Mouse (Mus musculus) urinary bladder, postnatal 4 days (tissue): ENCODE results near the gene Trmt1l.
A peak's percentile ranks its signal among the peaks of the same experiment; 100 is the strongest.
"Not testable (repeated sequence)": the region's sequence is repeated elsewhere in the genome, so short reads cannot be mapped to it uniquely, and the experiment has no call there.

Experiments
- DNase-seq, 2 experiments: peaks; one replicate each; pipeline ENCODE4 v3.0.0; 2021 to 2022; ENCODE audit warnings: low spot score in 2 of 2

The Trmt1l gene

GRCm38 (mm10) chr1:151428263-151429221 is at the start of gene Trmt1l, which contains the start of gene Swt1:
Gene Trmt1l, plus strand, starts transcription at chr1:151428542.
Gene Swt1, minus strand, starts transcription at chr1:151428455.
- DNase-seq: peak; percentile 95 to 96

- no peak for DNase-seq
Observed at GRCm38 (mm10) chr1:151390029-151390428, 38.3 kb upstream of the Trmt1l start.

- no peak for DNase-seq
Observed at GRCm38 (mm10) chr1:151409827-151410226, 18.5 kb upstream of the Trmt1l start.

GRCm38 (mm10) chr1:151422178-151422577 is 6.2 kb upstream of the Trmt1l start:
- no peak for DNase-seq

- DNase-seq: no peak
Observed at GRCm38 (mm10) chr1:151426947-151427600, 1.3 kb upstream of the Trmt1l start.

- no peak for DNase-seq
Observed at GRCm38 (mm10) chr1:151427888-151428262, 467 bp upstream of the Trmt1l start.

- DNase-seq: no peak
Observed at GRCm38 (mm10) chr1:151429316-151429715, 974 bp downstream of the Trmt1l start.

- no peak for DNase-seq
Observed at GRCm38 (mm10) chr1:151435431-151435830, 7.1 kb downstream of the Trmt1l start.

- no peak for DNase-seq
Observed at GRCm38 (mm10) chr1:151449866-151450265, 21.5 kb downstream of the Trmt1l start.

- no peak for DNase-seq
Observed at GRCm38 (mm10) chr1:151450851-151451250, 22.5 kb downstream of the Trmt1l start.

GRCm38 (mm10) chr1:151451946-151452345 is 23.6 kb downstream of the Trmt1l start:
- DNase-seq: no peak

GRCm38 (mm10) chr1:151457087-151457486 is 28.7 kb downstream of the Trmt1l start:
- DNase-seq: no peak

GRCm38 (mm10) chr1:151461265-151461664 is 32.9 kb downstream of the Trmt1l start:
- DNase-seq: no peak

GRCm38 (mm10) chr1:151464914-151465313 is 36.6 kb downstream of the Trmt1l start:
- DNase-seq: no peak

- no peak for DNase-seq
Observed at GRCm38 (mm10) chr1:151466571-151466970, 38.2 kb downstream of the Trmt1l start.

GRCm38 (mm10) chr1:151471429-151471828 is 43.1 kb downstream of the Trmt1l start:
- no peak for DNase-seq

- not testable (repeated sequence) for DNase-seq
Observed at GRCm38 (mm10) chr1:151472386-151472785, 44.0 kb downstream of the Trmt1l start.

GRCm38 (mm10) chr1:151482497-151482896 is 54.2 kb downstream of the Trmt1l start:
- no peak for DNase-seq

GRCm38 (mm10) chr1:151483568-151483967 is 55.2 kb downstream of the Trmt1l start:
- DNase-seq: no peak

GRCm38 (mm10) chr1:151484754-151485153 is 56.4 kb downstream of the Trmt1l start:
- no peak for DNase-seq

GRCm38 (mm10) chr1:151489806-151490205 is 61.5 kb downstream of the Trmt1l start:
- no peak for DNase-seq

- no peak for DNase-seq
Observed at GRCm38 (mm10) chr1:151492419-151492818, 64.1 kb downstream of the Trmt1l start.

- no peak for DNase-seq
Observed at GRCm38 (mm10) chr1:151493826-151494225, 65.5 kb downstream of the Trmt1l start.
